Mouse (Mus musculus): ENCODE measurements around the gene Nfia. TPM values are rescaled to one million over a fixed set of nuclear protein-coding genes. Genes with fewer than 3 reads are reported as not detected.

The Nfia gene
- total RNA-seq, 1 experiment from 2014 or later = 11.4 TPM

DNA sequence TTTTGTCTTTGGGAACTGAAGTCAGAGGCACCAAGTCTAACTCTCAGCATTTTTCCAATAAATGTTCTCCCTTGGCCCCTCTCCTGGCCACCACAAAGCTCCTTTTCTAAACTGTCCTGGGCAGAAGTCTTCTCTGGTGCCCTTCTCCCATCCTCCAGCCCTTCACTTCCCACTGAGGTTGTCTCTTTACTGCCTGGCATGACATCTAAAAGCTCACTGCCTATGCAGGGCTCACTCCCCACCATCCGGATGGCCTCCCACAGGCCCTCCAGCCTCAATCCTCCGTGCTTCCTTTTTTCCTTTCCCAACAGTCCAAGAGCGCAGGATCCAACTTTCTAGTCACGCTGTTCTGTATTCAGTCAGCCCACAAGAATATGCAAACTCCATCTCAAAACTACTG is 342.9 kb downstream of the Nfia start:
- no peak for ATAC-seq (ENCODE audit: extremely low read depth, insufficient number of reproducible peaks, low FRiP score, poor library complexity, severe bottlenecking)

DNA sequence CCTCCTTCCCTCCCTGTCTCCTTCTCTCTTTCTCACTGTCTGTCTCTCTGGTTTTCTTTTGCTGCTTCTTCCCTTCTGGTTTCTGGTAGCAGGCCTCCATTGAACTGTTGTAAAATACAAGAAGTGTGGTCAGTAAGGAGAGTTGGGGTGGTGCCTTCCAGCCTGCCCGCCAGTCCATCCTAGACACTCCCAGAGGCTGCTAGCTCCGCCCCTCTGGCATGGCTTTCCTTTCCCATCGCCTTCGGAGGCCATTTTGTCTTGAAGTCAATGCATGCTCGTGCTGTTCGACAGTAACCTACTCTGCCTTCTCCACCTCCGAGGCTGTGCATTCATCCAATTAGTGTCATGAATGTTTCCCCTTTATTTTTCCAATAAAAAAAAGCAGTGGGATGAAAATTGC is 343.5 kb downstream of the Nfia start:
- no peak for ATAC-seq (ENCODE audit: extremely low read depth, insufficient number of reproducible peaks, low FRiP score, poor library complexity, severe bottlenecking)

DNA sequence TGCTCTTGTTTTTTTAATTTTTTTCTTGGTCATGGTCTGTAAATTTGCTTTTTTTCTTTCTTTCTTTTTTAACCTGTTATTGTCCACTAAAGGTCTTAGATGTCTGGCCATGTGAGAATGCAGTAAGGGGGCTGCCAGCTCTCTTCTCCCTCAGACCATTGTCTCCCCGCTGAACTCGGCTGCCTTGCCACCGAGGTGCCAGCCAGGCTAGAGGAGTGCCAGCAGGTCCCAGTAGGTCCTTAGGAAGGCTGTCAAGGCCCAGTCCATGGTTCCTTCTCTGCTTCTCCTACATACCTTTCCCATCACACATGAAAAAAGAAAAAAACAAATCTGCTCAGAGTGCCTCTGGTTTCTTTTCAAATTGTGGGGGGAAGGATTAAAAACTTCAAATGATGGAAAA is 345.6 kb downstream of the Nfia start:
- no peak for ATAC-seq (ENCODE audit: extremely low read depth, insufficient number of reproducible peaks, low FRiP score, poor library complexity, severe bottlenecking)

DNA sequence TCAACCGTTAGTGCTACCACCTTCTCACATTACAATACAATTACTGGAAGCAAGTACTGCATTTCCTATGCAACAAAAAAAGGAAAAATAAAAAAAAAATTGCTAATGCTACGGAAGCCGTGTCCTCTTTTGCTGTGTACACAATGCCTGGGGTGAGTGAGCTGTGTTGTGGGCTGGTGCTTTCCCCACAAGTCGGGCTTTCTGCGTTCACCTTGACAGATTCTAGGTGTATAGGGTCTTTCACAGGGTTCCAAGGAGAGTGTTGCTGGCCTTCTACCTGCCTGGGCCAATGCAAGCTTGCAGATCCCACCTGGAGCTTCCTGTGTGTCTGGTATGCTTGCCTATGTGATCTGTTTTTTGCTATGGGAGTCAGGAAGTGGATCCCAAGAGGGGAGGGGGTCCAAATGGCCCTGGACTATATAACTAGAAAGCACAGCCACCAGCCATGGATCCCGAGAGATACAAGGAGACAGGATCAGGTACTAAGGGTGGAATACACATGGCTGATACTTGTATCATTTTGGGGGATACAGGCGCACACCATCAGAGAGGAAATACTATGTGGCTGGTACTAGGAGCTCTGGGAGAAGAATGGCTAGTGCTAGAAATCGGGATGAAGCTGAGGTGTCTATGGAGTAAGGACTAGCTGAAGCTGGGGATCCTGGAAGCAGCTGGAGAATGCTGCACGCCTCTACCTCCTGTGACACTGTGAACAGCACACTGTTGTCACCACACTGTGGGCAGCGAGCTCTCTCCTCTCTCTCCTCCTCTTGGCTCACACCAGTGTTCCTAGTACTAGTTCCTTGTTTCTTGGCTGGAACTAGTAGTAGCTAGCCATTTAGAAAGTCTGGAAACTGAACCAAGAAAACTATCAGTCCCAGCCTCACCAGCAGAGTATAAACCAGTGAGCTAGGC is 346.5 kb downstream of the Nfia start:
- ATAC-seq (ENCODE audit: extremely low read depth, insufficient number of reproducible peaks, low FRiP score, poor library complexity, severe bottlenecking) = no peak

DNA sequence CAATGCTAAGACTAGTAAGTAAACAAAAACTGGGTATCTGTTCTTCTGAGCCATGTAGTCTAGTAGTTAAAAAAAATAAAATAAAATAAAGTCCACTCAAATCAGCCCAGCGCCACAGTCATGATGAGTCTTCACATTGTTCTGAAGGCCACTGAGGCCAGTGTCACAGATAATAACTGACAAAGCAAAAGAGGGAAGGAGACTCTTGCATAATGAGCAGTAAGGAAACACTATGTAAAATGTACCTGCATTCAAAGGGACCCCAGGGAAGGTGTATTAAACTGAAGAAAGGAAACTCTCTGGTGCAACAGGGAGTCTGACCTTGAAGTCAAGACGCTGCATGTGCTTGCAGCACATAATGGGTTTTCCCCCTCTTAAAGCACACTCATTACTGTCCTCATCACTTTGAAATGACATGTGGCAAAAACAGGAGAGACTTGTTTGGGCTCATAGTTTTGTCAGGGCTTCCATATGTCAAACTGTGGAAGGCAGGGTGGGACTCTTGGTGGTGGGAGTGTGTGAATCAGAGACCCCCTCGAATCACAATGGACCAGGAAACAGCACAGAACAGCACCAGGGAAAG is 347.5 kb downstream of the Nfia start:
- no peak for ATAC-seq (ENCODE audit: extremely low read depth, insufficient number of reproducible peaks, low FRiP score, poor library complexity, severe bottlenecking)

DNA sequence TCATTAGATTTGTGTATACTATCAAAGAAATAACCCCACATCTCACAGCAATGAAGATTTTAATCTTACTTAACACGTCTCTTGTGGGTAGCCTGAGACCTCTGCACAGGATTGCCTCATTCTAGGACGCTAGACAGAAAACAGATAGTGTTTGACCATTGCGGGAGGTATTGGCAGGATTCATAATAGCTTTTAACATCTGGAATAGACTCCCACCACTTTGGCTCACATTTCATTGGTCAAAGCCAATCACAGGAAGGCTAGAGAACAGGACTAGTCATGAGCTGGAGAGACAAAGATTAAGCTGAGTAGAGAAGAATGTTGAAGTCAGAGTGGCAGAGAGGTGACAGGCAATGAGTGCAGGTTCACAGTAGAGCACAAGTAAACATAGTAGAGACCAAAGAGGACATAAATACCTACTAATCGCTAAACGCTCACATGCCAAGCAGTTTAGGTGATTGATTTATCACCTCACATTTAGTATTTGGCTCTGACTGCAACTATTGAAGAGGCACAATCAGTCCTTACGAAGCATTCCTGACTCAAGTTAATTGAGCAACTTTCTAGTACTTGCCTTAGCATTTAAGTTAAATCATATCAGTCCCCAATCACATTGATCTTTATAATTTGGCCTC is 348.3 kb downstream of the Nfia start:
- no peak for ATAC-seq (ENCODE audit: extremely low read depth, insufficient number of reproducible peaks, low FRiP score, poor library complexity, severe bottlenecking)

DNA sequence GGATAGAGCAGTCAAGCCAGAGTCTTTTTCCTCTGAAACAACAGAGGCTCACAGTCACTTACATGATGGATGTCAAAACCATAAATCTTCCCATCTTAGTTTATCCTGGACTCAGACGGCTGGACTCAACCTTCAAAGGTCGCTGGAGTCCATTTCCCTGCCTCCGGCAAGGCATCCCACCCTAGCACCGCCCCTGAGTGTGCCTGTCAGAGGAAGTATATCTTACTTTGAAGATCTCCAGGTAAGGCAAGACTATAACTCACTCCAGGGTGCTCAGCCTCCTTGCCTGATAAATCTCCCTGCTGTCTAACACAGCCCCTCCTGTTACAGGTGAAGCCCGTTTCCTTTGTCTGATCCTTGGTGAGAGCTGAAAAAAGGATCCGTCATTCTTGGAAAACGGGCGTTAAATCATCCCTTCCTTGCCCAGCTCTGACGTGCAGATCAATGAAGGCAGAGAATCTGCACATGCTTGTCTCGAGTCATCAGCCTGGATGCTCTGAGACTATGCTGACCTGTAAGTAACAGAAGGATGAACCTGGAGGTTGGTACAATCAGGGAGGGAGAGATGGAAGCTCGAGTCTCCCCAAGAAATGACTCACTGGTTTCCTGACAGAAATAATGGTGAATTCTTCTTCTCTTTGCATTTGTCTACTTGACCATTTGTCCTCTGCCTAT is 353.6 kb downstream of the Nfia start:
- ATAC-seq (ENCODE audit: extremely low read depth, insufficient number of reproducible peaks, low FRiP score, poor library complexity, severe bottlenecking) = no peak

DNA sequence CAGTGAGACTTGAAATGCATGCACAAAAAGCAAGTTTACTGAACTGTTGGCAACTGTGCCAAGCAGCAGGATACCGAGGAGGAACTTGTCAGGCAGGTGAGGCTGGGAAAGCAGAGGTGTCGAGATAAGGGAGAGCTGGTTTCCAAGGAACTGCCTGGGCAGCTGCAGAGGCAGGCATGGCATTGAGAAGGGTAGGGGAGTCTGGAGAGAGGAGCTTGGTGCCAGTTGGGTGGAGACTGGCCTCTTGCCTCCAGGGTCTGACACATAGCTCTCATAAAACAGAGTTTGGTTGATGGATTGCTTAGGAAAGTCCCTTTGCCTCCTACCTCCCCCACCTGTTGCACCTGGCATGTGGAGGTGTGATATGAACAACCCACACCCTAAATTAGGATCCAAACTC is 358.3 kb downstream of the Nfia start:
- no peak for ATAC-seq (ENCODE audit: extremely low read depth, insufficient number of reproducible peaks, low FRiP score, poor library complexity, severe bottlenecking)

DNA sequence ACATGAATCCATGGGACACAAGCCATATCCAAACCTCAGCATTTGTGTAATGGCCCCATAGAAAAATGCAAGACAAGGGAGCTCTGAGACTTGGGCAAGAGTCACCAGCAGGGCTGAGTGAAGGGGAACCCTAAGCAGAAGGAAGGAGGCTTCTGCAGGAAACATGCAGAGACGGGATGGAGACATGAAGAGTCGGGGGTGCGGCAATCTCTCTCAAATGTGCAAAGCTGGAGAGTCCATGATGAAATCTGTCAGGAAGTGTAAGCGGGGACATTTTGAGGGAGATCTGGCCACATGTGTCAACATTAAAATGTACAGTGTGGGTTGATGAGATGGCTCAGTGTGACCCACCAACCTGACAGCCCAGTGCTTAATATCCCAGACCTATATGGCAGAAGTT is 361.5 kb downstream of the Nfia start:
- ATAC-seq (ENCODE audit: extremely low read depth, insufficient number of reproducible peaks, low FRiP score, poor library complexity, severe bottlenecking) = no peak

DNA sequence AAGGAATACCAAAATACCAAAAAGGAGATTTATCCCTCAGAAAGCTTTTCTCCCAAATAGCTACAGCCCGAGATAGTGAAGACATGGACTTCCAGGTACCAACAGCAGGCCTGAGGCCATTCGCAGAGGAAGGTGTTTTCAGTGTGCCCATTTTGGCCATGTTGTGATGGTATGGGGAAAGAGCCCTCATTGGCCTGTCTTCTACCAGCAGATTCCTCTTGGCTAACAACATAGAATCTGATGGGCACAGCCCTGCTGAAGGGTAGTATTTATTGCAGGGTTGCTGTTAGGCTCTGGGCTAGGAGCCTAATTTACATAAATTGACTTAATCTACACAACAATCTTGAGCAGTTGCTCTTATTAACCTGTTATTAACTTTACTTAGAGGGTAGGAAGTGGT is 363.5 kb downstream of the Nfia start:
- no peak for ATAC-seq (ENCODE audit: extremely low read depth, insufficient number of reproducible peaks, low FRiP score, poor library complexity, severe bottlenecking)

DNA sequence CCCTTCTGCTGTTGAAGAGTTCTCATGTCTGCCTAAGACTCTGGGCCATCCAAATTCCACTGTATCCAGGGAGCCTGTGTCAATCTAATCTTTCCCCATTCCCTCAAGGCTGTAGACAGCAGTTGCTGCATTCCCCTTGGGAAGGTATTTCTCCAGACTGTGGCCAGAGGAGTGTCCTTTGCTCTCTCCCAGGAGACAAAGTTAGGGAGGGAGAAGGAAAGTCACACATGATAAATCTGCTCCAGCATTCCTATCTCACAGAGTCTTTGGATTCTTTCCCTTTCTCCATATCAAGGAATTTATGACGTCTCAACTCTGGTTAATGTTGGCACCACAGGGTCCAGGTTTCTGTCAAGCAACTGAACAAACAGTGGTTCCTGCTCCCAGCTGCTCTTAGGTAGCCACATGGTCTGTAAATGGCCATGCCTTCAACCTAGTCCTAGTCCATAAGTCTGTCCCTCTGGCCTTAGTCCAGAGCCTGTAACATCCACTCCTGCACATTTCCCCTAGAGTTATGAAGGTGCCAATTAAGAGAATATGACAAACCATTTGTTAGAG is 370.4 kb downstream of the Nfia start:
- ATAC-seq (ENCODE audit: extremely low read depth, insufficient number of reproducible peaks, low FRiP score, poor library complexity, severe bottlenecking) = no peak

DNA sequence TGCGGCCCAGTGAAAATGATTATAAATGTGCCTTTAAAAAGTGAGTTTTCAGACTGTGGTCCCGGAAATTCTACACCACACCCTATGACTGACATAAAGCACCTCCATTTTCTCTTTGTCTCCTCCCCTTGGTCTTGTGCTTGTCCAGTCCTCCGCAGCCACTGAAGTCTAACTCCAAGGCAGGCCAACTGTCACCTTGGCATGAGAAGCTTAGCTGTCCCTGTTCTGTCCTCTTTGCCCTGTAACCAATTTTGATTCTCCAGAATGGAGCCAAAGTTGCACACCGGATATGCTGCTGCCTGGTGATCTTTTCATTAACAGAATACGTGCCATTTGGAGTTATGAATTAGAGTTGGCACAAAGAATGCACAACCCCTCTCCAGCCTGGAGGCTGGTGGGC is 378.0 kb downstream of the Nfia start:
- ATAC-seq (ENCODE audit: extremely low read depth, insufficient number of reproducible peaks, low FRiP score, poor library complexity, severe bottlenecking) = no peak

DNA sequence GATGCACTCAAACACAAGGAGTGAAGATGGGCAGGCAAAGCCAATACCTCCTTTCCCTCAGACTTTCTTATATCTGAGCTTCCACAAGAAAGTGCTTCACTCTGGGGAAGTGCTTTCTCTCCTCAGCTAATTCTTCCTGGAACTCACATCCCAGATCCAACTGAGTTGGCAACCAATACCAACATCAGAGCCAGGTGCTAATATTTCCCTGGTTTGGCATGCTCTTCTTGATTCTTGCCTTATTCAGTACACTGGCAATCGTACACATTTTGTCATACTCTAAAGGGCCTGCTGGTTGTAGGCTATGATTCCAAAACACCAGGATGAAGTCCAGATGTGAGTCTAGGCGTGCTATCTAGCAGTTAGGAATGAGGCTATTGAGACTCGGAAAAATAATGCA is 385.4 kb downstream of the Nfia start:
- ATAC-seq (ENCODE audit: extremely low read depth, insufficient number of reproducible peaks, low FRiP score, poor library complexity, severe bottlenecking) = no peak

DNA sequence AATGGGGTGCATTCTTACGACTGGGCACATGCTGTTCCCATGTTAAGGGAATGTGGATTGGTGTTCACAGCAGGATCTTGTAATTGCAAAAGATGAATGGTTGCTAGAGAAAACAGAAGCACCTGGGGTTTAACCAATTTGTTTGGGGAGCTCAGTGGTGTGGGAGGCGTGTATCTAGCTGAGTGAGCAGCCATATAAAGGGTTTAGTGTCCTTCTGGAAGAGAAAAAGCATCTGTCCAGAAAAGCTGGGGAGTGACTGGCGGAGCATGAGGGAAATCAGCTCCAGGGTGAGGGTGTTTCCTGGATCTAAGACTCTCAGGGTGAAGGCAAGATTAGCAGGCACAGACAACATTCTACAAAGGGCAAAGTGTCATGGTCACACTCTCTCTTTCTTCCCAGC is 393.8 kb downstream of the Nfia start:
- ATAC-seq (ENCODE audit: extremely low read depth, insufficient number of reproducible peaks, low FRiP score, poor library complexity, severe bottlenecking) = no peak

Other genes starting within 250 kb of the Nfia start
- gene E130114P18Rik, start 5.3 kb downstream of the Nfia start, total RNA-seq (2017) = not detected in 2 replicates

Data from neutrophil, adult 5-6 weeks (primary cell).